Mouse (Mus musculus): ENCODE data around the gene Celf5.
A peak's percentile ranks its signal among the peaks of the same experiment; 100 is the strongest.
"Not testable (repeated sequence)": the region's sequence is repeated elsewhere in the genome, so short reads cannot be mapped to it uniquely, and the experiment has no call there.

Celf5 gene

GRCm38 (mm10) chr10:81451365-81451745, 31.2 kb downstream of the Celf5 start:
- DNase-seq: no peak

GRCm38 (mm10) chr10:81450641-81451364, 31.7 kb downstream of the Celf5 start:
- DNase-seq: no peak

GRCm38 (mm10) chr10:81450140-81450539, 32.4 kb downstream of the Celf5 start:
- DNase-seq: peak; percentile 93

GRCm38 (mm10) chr10:81445516-81445915, 37.0 kb downstream of the Celf5 start:
- DNase-seq: not testable (repeated sequence)

GRCm38 (mm10) chr10:81441019-81441418, 41.5 kb downstream of the Celf5 start:
- peak; percentile 61 for DNase-seq

- DNase-seq: peak; percentile 90
Observed at GRCm38 (mm10) chr10:81435436-81435835, 47.1 kb downstream of the Celf5 start.

- peak; percentile 55 for DNase-seq
Observed at GRCm38 (mm10) chr10:81434361-81435263, 47.9 kb downstream of the Celf5 start.

GRCm38 (mm10) chr10:81433541-81434289, 48.8 kb downstream of the Celf5 start:
- DNase-seq: peak; percentile 85

- DNase-seq: peak; percentile 99
Observed at GRCm38 (mm10) chr10:81432868-81433262, 49.6 kb downstream of the Celf5 start.

GRCm38 (mm10) chr10:81432169-81432867, 50.2 kb downstream of the Celf5 start:
- no peak for DNase-seq

GRCm38 (mm10) chr10:81431526-81432168, 50.9 kb downstream of the Celf5 start:
- no peak for DNase-seq

GRCm38 (mm10) chr10:81430831-81431525, 51.5 kb downstream of the Celf5 start:
- peak; percentile 49 for DNase-seq

GRCm38 (mm10) chr10:81430141-81430830, 52.2 kb downstream of the Celf5 start:
- peak; percentile 82 for DNase-seq

- peak; percentile 98 for DNase-seq
Observed at GRCm38 (mm10) chr10:81429605-81430061, 52.9 kb downstream of the Celf5 start.

GRCm38 (mm10) chr10:81429092-81429491, 53.4 kb downstream of the Celf5 start:
- DNase-seq: no peak

- DNase-seq: no peak
Observed at GRCm38 (mm10) chr10:81428507-81428870, 54.0 kb downstream of the Celf5 start.

GRCm38 (mm10) chr10:81427804-81428506, 54.6 kb downstream of the Celf5 start:
- DNase-seq: no peak

- DNase-seq: no peak
Observed at GRCm38 (mm10) chr10:81427327-81427726, 55.2 kb downstream of the Celf5 start.

- peak; percentile 77 for DNase-seq
Observed at GRCm38 (mm10) chr10:81426897-81427296, 55.6 kb downstream of the Celf5 start.

All from lung, postnatal 36 days (tissue).